Mouse (Mus musculus): Measurements from ENCODE around the gene Spocd1. TPM values are rescaled to one million over a fixed set of nuclear protein-coding genes. Genes with fewer than 3 reads are reported as not detected.

Gene Spocd1
- total RNA-seq, 2 experiments from 2014 or later = not detected

- Histone ChIP-seq H3K27ac (no peak overlapping the region), H3K4me3 (no peak overlapping the region)
- intact Hi-C loops (cut with DNase I) = no loop called here
- no peak for DNase-seq
- no peak for TF ChIP-seq CTCF (IDR thresholded peaks at IDR 0.05)
Observed at GRCm38 (mm10) chr4:129967024-129968014, 38.3 kb downstream of the Spocd1 start.

- no peak for DNase-seq
- TF ChIP-seq CTCF (IDR thresholded peaks at IDR 0.05) = no peak
- no peak overlapping the region for H3K27ac ChIP-seq
- H3K4me3 ChIP-seq = no peak overlapping the region
- intact Hi-C loops (cut with DNase I) = no loop called here
Observed at GRCm38 (mm10) chr4:129970168-129970567, 41.1 kb downstream of the Spocd1 start.

- TF ChIP-seq CTCF (IDR thresholded peaks at IDR 0.05) = no peak
- H3K4me3 ChIP-seq = no peak overlapping the region
- intact Hi-C loops (cut with DNase I) = no loop called here
- H3K27ac ChIP-seq = no peak overlapping the region
- DNase-seq = no peak
Observed at GRCm38 (mm10) chr4:129970861-129971260, 41.8 kb downstream of the Spocd1 start.

- no peak overlapping the region for H3K4me3 ChIP-seq
- intact Hi-C loops (cut with DNase I) = no loop called here
- no peak overlapping the region for H3K27ac ChIP-seq
- no peak for DNase-seq
- no peak for TF ChIP-seq CTCF (IDR thresholded peaks at IDR 0.05)
Observed at GRCm38 (mm10) chr4:129971989-129972388, 42.9 kb downstream of the Spocd1 start.

- TF ChIP-seq CTCF (IDR thresholded peaks at IDR 0.05) = no peak
- intact Hi-C loops (cut with DNase I) = no loop called here
- DNase-seq = no peak
Observed at GRCm38 (mm10) chr4:129974285-129974684, 45.2 kb downstream of the Spocd1 start.

GRCm38 (mm10) chr4:129977256-129977655 lies 48.2 kb downstream of the Spocd1 start:
- no peak for TF ChIP-seq CTCF (IDR thresholded peaks at IDR 0.05)
- Histone ChIP-seq H3K4me3 (no peak overlapping the region), H3K27ac (no peak overlapping the region)
- DNase-seq = no peak
- intact Hi-C loops (cut with DNase I) = no loop called here

More at GRCm38 (mm10) chr4:129974285-129974684, 45.2 kb downstream of the Spocd1 start:
- no peak overlapping the region for H3K4me3 ChIP-seq
- H3K27ac ChIP-seq = no peak overlapping the region

DNA sequence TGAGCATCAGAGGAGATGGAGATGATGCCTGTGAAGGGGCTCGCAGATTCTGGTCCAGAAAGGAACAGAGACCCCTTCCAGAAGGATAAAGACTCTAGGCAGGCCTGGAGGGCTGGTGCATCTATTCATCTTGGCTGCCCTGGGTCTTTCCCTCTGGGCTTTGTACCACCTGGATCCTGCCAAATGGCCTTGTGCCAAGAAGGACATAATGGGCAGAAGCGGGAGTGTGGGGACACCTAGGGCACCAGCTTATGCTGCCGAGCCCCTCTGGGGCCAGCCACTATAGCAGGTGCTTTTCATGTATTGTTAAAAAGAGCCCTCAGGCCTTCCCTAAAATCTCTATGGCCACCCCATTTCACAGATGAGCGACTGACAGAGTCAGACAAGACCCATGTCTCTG lies 49.2 kb downstream of the Spocd1 start:
- no peak for DNase-seq
- H3K27ac ChIP-seq = no peak overlapping the region
- no peak for TF ChIP-seq CTCF (IDR thresholded peaks at IDR 0.05)
- H3K4me3 ChIP-seq = no peak overlapping the region
- intact Hi-C loops (cut with DNase I) = no loop called here

GRCm38 (mm10) chr4:129978930-129979329 lies 49.9 kb downstream of the Spocd1 start:
- no peak for DNase-seq
- no peak for TF ChIP-seq CTCF (IDR thresholded peaks at IDR 0.05)
- intact Hi-C loops (cut with DNase I) = no loop called here
- Histone ChIP-seq H3K27ac (no peak overlapping the region), H3K4me3 (no peak overlapping the region)

DNA sequence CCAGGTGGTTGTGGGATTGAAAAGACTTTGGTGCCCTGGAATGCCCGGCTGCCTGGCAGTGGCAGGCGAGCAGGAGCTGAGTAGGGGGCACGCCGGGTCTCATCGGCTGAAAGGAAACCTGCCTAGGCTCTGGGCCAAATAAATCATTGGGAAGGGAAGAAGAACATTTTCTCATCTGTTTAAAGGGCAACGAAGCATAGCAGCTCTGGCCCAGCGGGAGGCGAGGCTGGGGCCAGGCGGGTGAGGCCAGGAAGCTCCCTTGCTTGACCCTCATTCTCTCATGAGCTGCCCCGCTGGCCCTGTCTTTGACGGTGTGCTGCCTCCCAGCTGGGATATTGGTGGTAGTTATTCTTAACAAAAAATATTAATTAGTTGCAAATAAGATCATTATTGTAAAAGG lies 52.6 kb downstream of the Spocd1 start:
- no peak for TF ChIP-seq CTCF (IDR thresholded peaks at IDR 0.05)
- intact Hi-C loops (cut with DNase I) = loop anchor here (5.0 kb wide), 1 partner anchor 279 kb away; no protein-coding TSS in a partner anchor
- DNase-seq = no peak

GRCm38 (mm10) chr4:129983046-129983445 lies 54.0 kb downstream of the Spocd1 start:
- no peak for TF ChIP-seq CTCF (IDR thresholded peaks at IDR 0.05)
- Histone ChIP-seq H3K27ac (no peak overlapping the region), H3K4me3 (no peak overlapping the region)
- no peak for DNase-seq
- intact Hi-C loops (cut with DNase I) = loop anchor here (1.0 to 5.0 kb wide), 2 partner anchors 24 to 281 kb away; no protein-coding TSS in a partner anchor

More for the DNA sequence above, 52.6 kb downstream of the Spocd1 start:
- Histone ChIP-seq H3K4me3 (no peak overlapping the region), H3K27ac (no peak overlapping the region)

GRCm38 (mm10) chr4:129983764-129984420 lies 54.8 kb downstream of the Spocd1 start:
- TF ChIP-seq CTCF (IDR thresholded peaks at IDR 0.05) = peak; percentile 67
- peak; percentile 78 for DNase-seq
- Histone ChIP-seq H3K27ac (no peak overlapping the region), H3K4me3 (peak overlapping the region; percentile 83)
- intact Hi-C loops (cut with DNase I) = loop anchor here (1.0 to 5.0 kb wide), 2 partner anchors 25 to 282 kb away; no protein-coding TSS in a partner anchor

DNA sequence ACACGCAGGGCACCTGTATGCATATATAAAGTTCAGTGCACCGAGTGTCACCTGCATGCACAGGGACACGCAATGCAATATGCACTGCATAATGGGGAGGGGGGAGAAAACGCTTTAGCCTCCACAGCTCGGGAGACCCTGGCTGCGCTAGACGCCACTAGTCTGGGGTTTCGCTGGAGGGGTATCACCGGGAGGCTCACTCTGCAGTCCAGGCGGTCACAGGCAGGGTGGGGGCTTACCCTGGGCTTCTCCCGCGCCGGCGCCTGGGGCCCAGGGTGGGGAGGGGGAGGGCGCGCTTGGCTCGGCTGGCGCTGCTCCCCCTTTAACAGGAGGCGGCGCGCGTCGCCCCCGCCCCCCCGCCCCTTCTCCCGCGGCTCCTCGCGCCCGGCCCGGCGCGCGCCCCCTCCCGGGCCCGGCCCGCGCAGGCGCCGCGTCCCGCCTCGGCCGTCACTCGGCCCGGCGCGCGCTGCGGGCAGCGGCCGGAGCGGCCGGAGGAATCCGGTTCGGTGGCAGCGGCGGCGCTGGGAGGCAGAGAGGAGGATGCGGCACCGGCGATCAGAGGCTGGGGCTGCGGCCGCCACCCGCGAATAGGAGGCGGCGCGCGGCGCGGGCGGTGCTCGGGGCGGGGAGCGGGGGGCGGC lies 55.5 kb downstream of the Spocd1 start, which contains the start of gene Adgrb2:
Adgrb2 (plus strand) TSS at position 450 of the 641 bp plus-strand sequence.
- no peak for TF ChIP-seq CTCF (IDR thresholded peaks at IDR 0.05)
- peak; percentile 59 for DNase-seq
- intact Hi-C loops (cut with DNase I) = loop anchor here (5.0 kb wide), 1 partner anchor 282 kb away; no protein-coding TSS in a partner anchor
- no peak within 1 kb of the TSS for H3K27ac ChIP-seq
- H3K4me3 ChIP-seq = peak within 1 kb of the TSS; percentile 83
